Comparison of ENCODE assay signal across 9 mouse cellular contexts in genomic region chr2:65182747-65183146, GRCm38 (mm10). TPM values are rescaled to one million over a fixed set of nuclear protein-coding genes. Genes with fewer than 3 reads are reported as not detected.
A peak's percentile ranks its signal among the peaks of the same experiment; 100 is the strongest.
DNase-seq lines count a peak whose midpoint lies in the region; ATAC-seq lines count a peak whose summit lies in the region.
"Had no signal": no experiment of that assay in that cellular context is flagged by ENCODE, and none has a peak within 500 bp of the region (broad histone marks: within the 10 kb centered on the region; RNA-seq: fewer than 3 reads in every experiment).

No protein-coding gene starts in this region.

- no peak for DNase-seq in frontal cortex, postnatal 14 days (ENCODE audit: low spot score in 2 of 2)
- peak; percentile 66 for DNase-seq in 3T3-L1 (ENCODE audit: low read depth, low spot score)
- peak; percentile 14 for DNase-seq in embryo, embryonic 11 days
- DNase-seq in cerebellum, adult 18-20 months, result no peak
- DNase-seq in left cerebral cortex, adult 18-20 months (ENCODE audit: low spot score in 2 of 2), result no peak
- DNase-seq in c-Kit-positive CD71-positive TER-119-positive erythroid progenitor cells, embryonic 14.5 days (ENCODE audit: low spot score), result no peak
- DNase-seq: layer of hippocampus, adult 9-11 months had no signal

- peak; percentile 41; the same call in 1 of the 2 replicates for ATAC-seq in frontal cortex, adult (ENCODE audit: low TSS enrichment)
- peak; percentile 66 for ATAC-seq in megakaryocyte, adult 5-6 weeks (ENCODE audit: poor library complexity, severe bottlenecking)

RNA-seq across cellular contexts. Expression of gene Cobll1, which starts 56.5 kb away (rescaled TPM):
- 2.3 and 6.5 TPM in 2 replicates for total RNA-seq in megakaryocyte, adult 5-6 weeks (2015)
- total RNA-seq in megakaryocyte, adult 5-6 weeks (2017), result 0.48 and 1.1 TPM in 2 replicates
- total RNA-seq in left cerebral cortex, adult 18-20 months (2021), result 1 to 10 TPM; 6.3 to 7.3 TPM

Comparison
In these comparisons a context has a peak if more than half of its experiments do, and no peak if none do; other contexts are left out.
1. DNase-seq: peak in 3T3-L1 (single experiment) and embryo, embryonic 11 days (single experiment); none in frontal cortex, postnatal 14 days (0 of 2), cerebellum, adult 18-20 months (0 of 2), left cerebral cortex, adult 18-20 months (0 of 2) and c-Kit-positive CD71-positive TER-119-positive erythroid progenitor cells, embryonic 14.5 days (single experiment).